Mouse (Mus musculus): Measurements from ENCODE around the gene Ppcdc. TPM values are rescaled to one million over a fixed set of nuclear protein-coding genes. Genes with fewer than 3 reads are reported as not detected.
A peak's percentile ranks its signal among the peaks of the same experiment; 100 is the strongest.

Gene Ppcdc
- polyA plus RNA-seq, 1 experiment = 16.2 TPM

DNA sequence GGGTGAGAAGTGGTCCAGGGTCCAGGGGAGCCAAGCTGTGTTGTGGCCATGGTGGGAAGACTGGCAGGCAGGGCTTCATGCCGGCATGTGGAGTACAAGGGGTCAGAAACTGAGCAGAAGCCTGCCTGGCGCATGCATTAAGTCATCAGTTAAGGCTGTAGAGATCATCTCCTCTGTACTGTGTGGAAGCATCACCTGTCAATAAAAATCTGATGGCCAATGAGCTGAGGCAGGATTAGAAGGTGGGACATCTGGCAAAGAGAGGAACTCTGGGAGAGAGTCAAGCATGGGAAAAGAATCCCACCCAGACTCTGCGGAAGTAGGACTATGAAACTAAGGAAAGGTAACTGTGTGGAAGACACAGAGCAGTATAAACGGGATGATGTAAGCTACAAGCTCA lies 13.6 kb upstream of the Ppcdc start:
- Histone ChIP-seq H3K4me2 (ENCODE audit: low read depth) (no peak overlapping the region), H3K36me3 (ENCODE audit: control insufficient read depth, insufficient read depth) (no peaks in the 10 kb centered on the region), H3K79me2 (ENCODE audit: control insufficient read depth, insufficient read depth) (no peaks in the 10 kb centered on the region), H3K4me3 (no peak overlapping the region), H3ac (ENCODE audit: control insufficient read depth, insufficient read length) (no peak overlapping the region), H3K27me3 (ENCODE audit: control insufficient read depth, insufficient read depth, insufficient read length) (no peaks in the 10 kb centered on the region)
- TF ChIP-seq E2F4 (IDR thresholded peaks at IDR 0.05; ENCODE audit: insufficient read depth) = no peak
- no peak for TF ChIP-seq CEBPB (IDR thresholded peaks at IDR 0.05; ENCODE audit: insufficient read depth, poor library complexity, severe bottlenecking)
- no peak for TF ChIP-seq REST (IDR thresholded peaks at IDR 0.05; ENCODE audit: insufficient read depth, insufficient read length)
- TF ChIP-seq SRF (IDR thresholded peaks at IDR 0.05; ENCODE audit: control insufficient read depth, insufficient read length, low read depth) = no peak
- no peak for TF ChIP-seq MYOD1 (IDR thresholded peaks at IDR 0.05; ENCODE audit: control insufficient read depth in 1 of 3, insufficient read length in 2 of 3, low read depth in 2 of 3)
- TF ChIP-seq USF1 (IDR thresholded peaks at IDR 0.05; ENCODE audit: low read depth) = no peak
- TF ChIP-seq MYOG (IDR thresholded peaks at IDR 0.05; ENCODE audit: control insufficient read depth in 1 of 3, insufficient read depth in 1 of 3, insufficient read length in 2 of 3, low read depth in 2 of 3) = no peak
- TF ChIP-seq TCF12 (IDR thresholded peaks at IDR 0.05; ENCODE audit: insufficient read depth, poor library complexity, severe bottlenecking) = no peak
- TF ChIP-seq TCF3 (IDR thresholded peaks at IDR 0.05; ENCODE audit: insufficient read length, low read depth) = no peak
- TF ChIP-seq POLR2A (IDR thresholded peaks at IDR 0.05; ENCODE audit: insufficient read length, low read depth) = no peak
- TF ChIP-seq POLR2AphosphoS2 (IDR thresholded peaks at IDR 0.05; ENCODE audit: insufficient read length, low read depth) = no peak
- TF ChIP-seq MAX (IDR thresholded peaks at IDR 0.05; ENCODE audit: low read depth) = no peak

DNA sequence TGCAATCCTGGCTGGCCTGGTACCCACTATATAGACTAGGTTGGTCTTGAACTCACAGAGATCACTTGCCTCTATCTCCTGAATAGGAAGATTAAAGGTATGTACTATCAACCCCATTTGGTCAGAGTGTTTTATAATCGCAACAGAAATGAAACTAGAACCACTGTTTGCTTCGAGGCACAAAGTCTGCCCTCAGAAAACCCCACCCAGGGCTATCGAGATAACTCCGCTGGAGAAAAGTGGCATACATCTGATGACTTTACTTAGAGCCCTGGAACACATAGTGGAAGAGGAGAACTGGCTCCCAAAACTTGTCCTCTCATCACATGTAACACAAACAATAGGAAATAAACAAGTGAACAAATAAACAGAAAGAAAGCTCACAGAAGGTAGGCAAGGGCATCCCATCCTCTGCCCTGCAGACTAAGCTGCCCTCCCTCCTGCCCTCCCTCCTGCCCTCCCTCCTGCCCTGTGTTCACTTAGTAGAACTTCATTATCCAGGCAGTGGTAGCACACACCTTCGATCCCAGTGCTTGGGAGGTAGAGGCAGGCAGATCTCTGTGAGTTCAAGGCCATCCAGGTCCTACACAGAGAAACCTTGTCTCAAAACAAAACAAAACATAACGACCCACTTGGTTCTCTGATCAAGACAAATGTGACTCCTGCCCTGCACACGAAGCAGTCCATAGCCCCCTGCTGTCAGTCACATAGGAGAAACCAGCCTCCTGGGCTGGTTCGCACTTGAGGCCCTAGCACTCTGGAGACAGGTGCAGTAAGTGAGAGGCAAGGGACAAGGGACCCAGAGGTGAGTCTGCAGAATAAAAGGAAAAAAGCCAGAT lies 12.9 kb upstream of the Ppcdc start:
- no peaks in the 10 kb centered on the region for H3K79me2 ChIP-seq (ENCODE audit: control insufficient read depth, insufficient read depth)
- H3K36me3 ChIP-seq (ENCODE audit: control insufficient read depth, insufficient read depth) = no peaks in the 10 kb centered on the region
- no peaks in the 10 kb centered on the region for H3K27me3 ChIP-seq (ENCODE audit: control insufficient read depth, insufficient read depth, insufficient read length)
- no peak overlapping the region for H3ac ChIP-seq (ENCODE audit: control insufficient read depth, insufficient read length)
- no peak overlapping the region for H3K4me3 ChIP-seq
- no peak overlapping the region for H3K4me2 ChIP-seq (ENCODE audit: low read depth)
- TF ChIP-seq REST (IDR thresholded peaks at IDR 0.05; ENCODE audit: insufficient read depth, insufficient read length) = no peak

DNA sequence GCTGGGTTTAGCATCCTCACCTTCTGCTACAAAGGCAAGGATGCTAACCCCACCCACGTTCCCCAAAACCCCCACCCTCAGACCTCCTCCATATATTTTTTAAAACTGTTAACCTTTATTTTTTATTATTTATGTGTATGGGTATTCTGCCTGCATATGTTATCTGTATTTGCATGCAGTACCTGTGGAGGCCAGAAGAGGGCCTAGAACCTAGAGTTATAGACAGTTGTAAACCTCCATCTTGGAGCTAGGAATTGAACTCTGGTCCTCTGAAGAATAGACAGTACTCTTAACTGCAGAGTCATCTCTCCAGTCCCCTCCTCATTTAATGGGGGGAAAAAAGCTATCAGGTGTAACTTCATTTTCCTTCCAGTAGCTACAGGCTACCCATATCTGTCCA lies 9.8 kb upstream of the Ppcdc start:
- Histone ChIP-seq H3ac (ENCODE audit: control insufficient read depth, insufficient read length) (no peak overlapping the region), H3K27me3 (ENCODE audit: control insufficient read depth, insufficient read depth, insufficient read length) (no peaks in the 10 kb centered on the region), H3K4me2 (ENCODE audit: low read depth) (no peak overlapping the region), H3K36me3 (ENCODE audit: control insufficient read depth, insufficient read depth) (no peaks in the 10 kb centered on the region), H3K4me3 (no peak overlapping the region), H3K79me2 (ENCODE audit: control insufficient read depth, insufficient read depth) (no peaks in the 10 kb centered on the region)
- TF ChIP-seq TCF12 (IDR thresholded peaks at IDR 0.05; ENCODE audit: insufficient read depth, poor library complexity, severe bottlenecking) (no peak), CEBPB (IDR thresholded peaks at IDR 0.05; ENCODE audit: insufficient read depth, poor library complexity, severe bottlenecking) (no peak), SRF (IDR thresholded peaks at IDR 0.05; ENCODE audit: control insufficient read depth, insufficient read length, low read depth) (no peak), E2F4 (IDR thresholded peaks at IDR 0.05; ENCODE audit: insufficient read depth) (no peak), TCF3 (IDR thresholded peaks at IDR 0.05; ENCODE audit: insufficient read length, low read depth) (no peak), REST (IDR thresholded peaks at IDR 0.05; ENCODE audit: insufficient read depth, insufficient read length) (no peak)

DNA sequence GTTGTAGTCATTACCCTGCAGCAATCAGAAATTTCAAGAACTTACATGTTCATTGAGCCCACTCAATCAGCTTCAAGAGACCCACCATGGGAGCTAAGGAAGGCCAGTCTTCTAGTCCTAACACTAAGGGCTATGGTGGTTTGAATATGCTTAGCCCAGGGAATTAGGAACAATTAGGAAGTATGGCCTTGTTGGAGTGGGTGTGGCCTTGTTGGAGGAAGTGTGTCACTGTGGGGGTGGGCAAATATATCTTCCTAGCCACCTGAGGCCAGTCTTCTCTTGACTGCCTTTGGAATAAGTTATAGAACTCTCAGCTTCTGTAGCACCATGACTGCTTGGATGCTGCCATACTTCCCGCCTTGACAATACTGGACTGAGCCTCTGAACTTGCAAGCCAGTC lies 696 bp upstream of the Ppcdc start:
- Histone ChIP-seq H3K4me3 (no peak overlapping the region), H3K36me3 (ENCODE audit: control insufficient read depth, insufficient read depth) (no peaks in the 10 kb centered on the region)

DNA sequence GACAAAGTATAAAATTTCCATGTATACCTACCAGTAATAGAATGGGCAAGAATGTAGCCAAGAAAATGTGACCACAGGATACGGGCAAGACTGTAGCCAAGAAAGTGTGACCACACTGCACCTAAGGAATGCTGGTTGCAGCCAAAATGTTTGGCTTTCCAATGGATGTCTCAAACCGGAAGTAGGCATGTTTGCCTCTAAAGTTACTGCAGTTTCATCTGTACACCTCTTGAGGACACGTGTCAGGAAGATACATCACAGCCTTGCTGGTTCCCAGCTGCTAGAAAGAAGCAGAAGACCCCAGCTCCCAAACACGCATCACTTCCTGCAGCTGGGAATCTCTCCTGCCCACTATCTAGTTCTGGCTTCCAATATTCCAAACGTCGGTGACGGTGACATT lies 841 bp downstream of the Ppcdc start:
- no peaks in the 10 kb centered on the region for H3K36me3 ChIP-seq (ENCODE audit: control insufficient read depth, insufficient read depth)
- TF ChIP-seq E2F4 (IDR thresholded peaks at IDR 0.05; ENCODE audit: insufficient read depth) (no peak), MYOD1 (IDR thresholded peaks at IDR 0.05; ENCODE audit: control insufficient read depth in 1 of 3, insufficient read length in 2 of 3, low read depth in 2 of 3) (no peak), TCF12 (IDR thresholded peaks at IDR 0.05; ENCODE audit: insufficient read depth, poor library complexity, severe bottlenecking) (no peak), USF1 (IDR thresholded peaks at IDR 0.05; ENCODE audit: low read depth) (peak; percentile 32), POLR2AphosphoS2 (IDR thresholded peaks at IDR 0.05; ENCODE audit: insufficient read length, low read depth) (no peak)

More for the DNA sequence above, 696 bp upstream of the Ppcdc start:
- TF ChIP-seq MYOD1 (IDR thresholded peaks at IDR 0.05; ENCODE audit: control insufficient read depth in 1 of 3, insufficient read length in 2 of 3, low read depth in 2 of 3) (no peak), POLR2A (IDR thresholded peaks at IDR 0.05; ENCODE audit: insufficient read length, low read depth) (no peak), TCF12 (IDR thresholded peaks at IDR 0.05; ENCODE audit: insufficient read depth, poor library complexity, severe bottlenecking) (no peak), E2F4 (IDR thresholded peaks at IDR 0.05; ENCODE audit: insufficient read depth) (no peak), TCF3 (IDR thresholded peaks at IDR 0.05; ENCODE audit: insufficient read length, low read depth) (no peak), REST (IDR thresholded peaks at IDR 0.05; ENCODE audit: insufficient read depth, insufficient read length) (no peak), MAX (IDR thresholded peaks at IDR 0.05; ENCODE audit: low read depth) (no peak), POLR2AphosphoS2 (IDR thresholded peaks at IDR 0.05; ENCODE audit: insufficient read length, low read depth) (no peak), SRF (IDR thresholded peaks at IDR 0.05; ENCODE audit: control insufficient read depth, insufficient read length, low read depth) (no peak), MYOG (IDR thresholded peaks at IDR 0.05; ENCODE audit: control insufficient read depth in 1 of 3, insufficient read depth in 1 of 3, insufficient read length in 2 of 3, low read depth in 2 of 3) (no peak), USF1 (IDR thresholded peaks at IDR 0.05; ENCODE audit: low read depth) (no peak), CEBPB (IDR thresholded peaks at IDR 0.05; ENCODE audit: insufficient read depth, poor library complexity, severe bottlenecking) (no peak)
- Histone ChIP-seq H3K4me2 (ENCODE audit: low read depth) (peak overlapping the region; percentile 42), H3K27me3 (ENCODE audit: control insufficient read depth, insufficient read depth, insufficient read length) (no peaks in the 10 kb centered on the region), H3ac (ENCODE audit: control insufficient read depth, insufficient read length) (no peak overlapping the region), H3K79me2 (ENCODE audit: control insufficient read depth, insufficient read depth) (no peaks in the 10 kb centered on the region)

More for the DNA sequence above, 841 bp downstream of the Ppcdc start:
- Histone ChIP-seq H3ac (ENCODE audit: control insufficient read depth, insufficient read length) (peak overlapping the region; percentile 53), H3K79me2 (ENCODE audit: control insufficient read depth, insufficient read depth) (no peaks in the 10 kb centered on the region), H3K4me3 (peak overlapping the region; percentile 41), H3K27me3 (ENCODE audit: control insufficient read depth, insufficient read depth, insufficient read length) (no peaks in the 10 kb centered on the region), H3K4me2 (ENCODE audit: low read depth) (peak overlapping the region; percentile 100)

Measured in myocyte (in vitro differentiated cells).